Mouse (Mus musculus) ES-E14 (cell line): Measurements from ENCODE around the gene Tnfaip8l1.

Experiments used
- HCFC1 ChIP-seq: IDR thresholded peaks from 2 replicates; pipeline ENCODE4 v1.6.1; 2012; ENCODE audit warnings: low read length, inconsistent platforms, borderline replicate concordance; ENCODE audit not compliant: insufficient read depth
- MAFK ChIP-seq: IDR thresholded peaks from 2 replicates; pipeline ENCODE4 v1.6.1; 2014; ENCODE audit warnings: mild to moderate bottlenecking, low read depth, low read length, inconsistent platforms; ENCODE audit not compliant: insufficient read depth
- ZC3H11A ChIP-seq: IDR thresholded peaks from 2 replicates; pipeline ENCODE4 v1.6.1; 2012; ENCODE audit warnings: low read depth, mild to moderate bottlenecking, inconsistent platforms, low read length, borderline replicate concordance

- no peak for TF ChIP-seq HCFC1
- no peak for TF ChIP-seq MAFK
- TF ChIP-seq ZC3H11A = no peak
Measured at GRCm38 (mm10) chr17:56126175-56126574, 36.1 kb upstream of the Tnfaip8l1 start.
